Mouse (Mus musculus): ENCODE measurements around the gene Eif2d.

Gene Eif2d

DNA sequence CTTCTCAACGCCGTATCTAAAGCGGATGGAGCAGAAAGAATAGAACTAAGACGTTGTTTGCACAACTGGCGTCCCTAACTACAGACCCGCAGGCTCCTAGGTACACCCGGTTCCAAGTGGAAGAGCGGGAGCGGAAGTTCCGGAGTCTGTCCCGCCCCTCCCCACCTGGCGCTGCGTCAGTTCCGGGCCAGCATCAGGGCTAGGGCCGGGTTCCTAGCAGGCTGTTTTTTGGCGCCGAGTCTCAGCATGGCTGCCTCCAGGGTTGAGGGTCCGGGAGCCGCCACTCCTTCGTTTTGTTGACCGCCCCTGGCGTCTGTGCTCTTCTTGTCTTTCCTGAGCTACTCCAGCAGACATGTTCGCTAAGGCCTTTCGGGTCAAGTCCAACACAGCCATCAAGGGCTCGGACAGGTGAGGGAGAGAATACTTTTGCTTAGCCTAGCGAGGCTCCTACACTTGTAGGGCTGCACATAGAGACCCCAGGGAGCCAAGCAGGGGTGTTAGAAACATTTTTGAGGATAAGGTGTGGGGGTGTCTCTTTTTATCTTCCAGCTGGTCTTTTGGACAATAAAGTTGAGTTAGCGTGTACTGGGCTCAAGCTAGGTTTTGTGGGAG lies at the start of gene Eif2d:
Gene Eif2d, plus strand, starts transcription at position 164 of the 612 bp plus-strand sequence.
- DNase-seq (ENCODE audit: low spot score in 2 of 2) = peak; percentile 70 to 74

DNA sequence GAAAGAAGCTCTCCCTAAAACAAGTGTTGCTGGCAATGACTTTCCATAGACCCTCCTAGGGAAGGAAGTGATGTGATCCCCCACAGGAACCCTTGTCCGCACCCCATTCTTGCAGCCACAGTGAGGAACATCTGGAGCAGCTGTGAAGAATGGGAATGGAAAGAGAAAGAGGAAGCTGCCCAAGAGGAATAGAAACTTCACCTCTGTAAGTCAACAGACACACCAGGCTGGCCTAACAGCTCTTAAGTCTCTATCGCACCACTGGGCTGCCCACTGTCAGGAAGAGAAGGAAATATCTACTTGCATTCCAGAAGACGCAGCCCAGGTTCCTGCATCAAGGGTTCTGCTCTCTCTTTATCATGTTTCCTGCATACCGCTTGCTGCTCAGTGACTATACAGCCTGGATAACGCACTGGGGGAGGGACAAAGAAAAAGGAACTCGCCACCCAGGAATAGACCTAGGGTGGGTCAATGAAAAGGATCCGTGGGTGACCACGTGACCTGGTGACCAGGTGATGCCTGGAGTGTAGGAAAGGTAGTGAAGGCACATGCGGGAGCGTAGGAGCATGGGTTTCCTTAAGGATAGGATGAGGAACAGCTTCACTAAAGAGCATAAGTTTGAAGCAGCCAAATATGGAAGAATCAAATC lies 49.1 kb upstream of the Eif2d start:
- DNase-seq (ENCODE audit: low spot score in 2 of 2) = no peak

DNA sequence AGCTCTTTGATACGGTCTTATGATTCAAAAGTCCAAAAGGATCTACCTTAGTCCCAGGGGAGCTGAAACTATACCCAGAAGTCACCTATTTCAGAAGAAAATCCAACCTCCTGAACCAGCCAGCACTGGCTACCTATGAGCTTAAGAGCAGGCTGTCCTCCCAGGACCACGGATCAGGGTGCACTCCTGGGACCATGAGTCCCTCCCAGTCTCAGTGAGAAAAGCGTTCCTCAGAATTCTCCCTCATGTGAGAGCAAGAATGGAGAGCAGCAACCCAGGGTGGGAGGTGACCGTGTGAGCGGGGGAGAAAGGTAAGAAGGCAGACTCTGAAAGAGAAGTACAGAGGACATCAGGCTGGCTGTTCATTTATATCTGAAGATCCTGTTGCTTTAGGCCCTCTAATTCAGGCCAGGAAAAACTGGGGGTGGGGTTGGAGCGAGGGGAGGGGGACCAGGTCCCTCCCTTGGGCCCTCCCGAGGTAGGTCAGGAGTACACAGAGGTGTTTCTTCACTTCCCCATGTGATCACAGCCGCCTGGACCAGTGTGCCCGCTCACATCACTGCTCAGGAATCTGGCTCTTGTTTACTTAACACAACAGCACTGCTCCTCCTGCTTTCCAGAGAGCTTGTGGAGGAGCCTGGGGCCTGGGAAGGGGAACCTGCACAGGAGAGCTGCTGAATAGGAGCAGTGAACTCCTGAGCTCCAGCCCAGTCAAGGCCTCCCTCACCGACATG lies 45.2 kb upstream of the Eif2d start:
- no peak for DNase-seq (ENCODE audit: low spot score in 2 of 2)

DNA sequence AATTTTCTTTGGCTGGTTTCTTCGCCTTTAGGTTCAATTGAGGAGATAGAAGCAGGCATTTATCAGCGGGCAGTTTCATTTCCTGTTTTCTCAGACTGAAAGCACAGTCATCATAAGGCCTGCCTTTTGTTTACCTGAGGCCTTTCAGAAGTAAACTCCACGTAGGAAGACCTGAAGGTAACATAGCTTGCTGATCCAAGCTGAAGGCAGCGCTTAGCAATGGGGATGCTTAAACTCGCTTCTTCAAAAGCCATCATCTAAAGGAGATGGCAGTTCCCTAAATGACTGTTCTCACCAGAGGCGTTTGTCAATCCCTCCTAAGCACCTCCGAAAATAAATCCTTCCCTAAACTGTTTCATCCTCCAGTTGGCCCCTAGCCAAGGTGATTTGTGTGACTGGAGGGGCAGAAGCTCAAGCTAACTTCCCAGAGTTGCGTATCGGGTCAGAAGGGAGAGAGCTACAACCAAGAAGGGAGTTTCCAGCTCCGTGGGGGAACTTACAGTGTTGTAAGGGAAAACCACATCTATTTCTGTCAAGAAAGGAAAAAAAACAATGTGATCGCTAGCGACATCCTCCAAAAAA lies 42.4 kb upstream of the Eif2d start:
- DNase-seq (ENCODE audit: low spot score in 2 of 2) = no peak

DNA sequence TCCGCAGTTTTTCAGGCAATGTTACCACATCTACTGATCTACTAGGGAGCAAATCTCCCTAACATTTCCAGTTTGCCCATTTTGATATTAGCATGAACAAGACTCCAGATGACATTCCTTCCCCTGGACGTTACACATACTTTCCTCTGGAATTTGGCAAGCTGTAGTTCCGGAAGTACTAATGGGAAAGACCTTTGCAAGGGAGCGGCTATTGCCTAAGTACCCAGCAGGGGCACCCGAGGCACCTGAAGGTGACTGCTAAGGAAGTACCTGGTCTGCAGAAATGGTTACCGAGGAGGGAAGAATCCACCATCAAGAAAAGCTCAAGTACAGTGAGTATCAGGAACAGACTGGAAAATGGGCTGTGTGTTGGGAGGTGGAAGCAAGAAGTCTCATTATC lies 40.4 kb upstream of the Eif2d start:
- no peak for DNase-seq (ENCODE audit: low spot score in 2 of 2)

DNA sequence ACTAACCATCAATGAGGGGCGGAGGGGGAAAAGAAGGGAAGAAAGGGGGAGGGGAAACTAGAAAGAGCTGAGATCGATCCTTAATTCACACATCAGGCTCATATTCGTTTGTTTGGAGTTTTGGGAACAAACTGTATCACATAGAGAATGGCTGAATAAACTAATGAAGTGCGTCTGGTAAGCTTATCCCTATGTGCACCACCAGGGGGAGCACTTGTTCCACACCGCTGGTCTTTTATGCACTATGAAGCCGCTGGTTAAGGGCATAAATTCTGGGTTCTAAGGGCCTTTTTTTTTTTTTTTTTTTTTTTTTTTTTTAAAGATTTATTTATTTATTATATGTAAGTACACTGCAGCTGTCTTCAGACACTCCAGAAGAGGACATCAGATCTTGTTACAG lies 37.0 kb upstream of the Eif2d start:
- DNase-seq (ENCODE audit: low spot score in 2 of 2) = peak; percentile 42 to 67

DNA sequence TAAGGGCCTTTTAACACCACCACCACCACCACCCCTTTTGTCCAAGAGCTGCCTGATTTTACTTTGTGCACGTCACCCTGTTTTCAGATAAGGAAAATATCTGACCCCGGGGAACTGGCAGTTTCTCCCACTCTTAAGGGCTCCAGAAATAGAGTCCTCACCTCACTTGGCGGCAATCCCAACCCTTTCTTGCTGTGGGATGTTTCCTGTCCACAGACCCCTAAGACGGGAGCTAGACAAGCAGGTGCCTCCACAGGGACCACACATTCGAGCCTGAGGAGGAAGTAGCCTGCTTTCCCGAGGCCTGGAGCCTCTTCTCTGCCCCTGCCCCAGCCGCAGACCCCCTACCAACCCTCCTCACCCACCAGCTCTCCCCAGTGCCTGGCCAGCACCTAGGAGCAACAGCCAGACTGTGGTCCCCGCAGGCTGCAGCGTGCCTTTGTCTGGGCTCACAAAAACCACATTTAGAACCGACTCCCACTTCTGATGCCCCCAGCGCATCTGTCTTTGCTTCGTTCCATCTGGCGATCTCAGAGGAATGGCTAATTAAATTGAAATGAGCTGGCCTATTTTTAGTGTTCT lies 36.5 kb upstream of the Eif2d start:
- peak; percentile 46 to 57 for DNase-seq (ENCODE audit: low spot score in 2 of 2)

DNA sequence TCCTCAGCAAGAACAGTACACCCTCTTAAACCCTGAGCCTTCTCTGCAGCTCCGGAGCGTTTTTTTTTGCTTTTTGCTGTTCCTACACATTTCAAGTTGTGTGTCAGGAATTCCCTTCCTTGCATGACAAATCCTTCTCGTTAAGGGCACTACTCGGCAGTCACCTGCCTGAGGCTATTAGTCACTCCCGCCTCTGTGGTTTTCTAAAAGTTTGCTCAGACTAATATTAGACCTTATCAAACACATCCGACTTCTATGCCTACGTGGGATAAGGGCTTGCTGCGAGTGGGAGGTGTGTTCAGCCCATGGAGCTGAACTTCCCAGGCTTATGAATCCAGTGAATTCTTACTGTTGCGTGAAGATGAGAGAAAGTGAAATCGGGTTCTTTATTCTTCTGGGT lies 34.5 kb upstream of the Eif2d start:
- DNase-seq (ENCODE audit: low spot score in 2 of 2) = no peak

DNA sequence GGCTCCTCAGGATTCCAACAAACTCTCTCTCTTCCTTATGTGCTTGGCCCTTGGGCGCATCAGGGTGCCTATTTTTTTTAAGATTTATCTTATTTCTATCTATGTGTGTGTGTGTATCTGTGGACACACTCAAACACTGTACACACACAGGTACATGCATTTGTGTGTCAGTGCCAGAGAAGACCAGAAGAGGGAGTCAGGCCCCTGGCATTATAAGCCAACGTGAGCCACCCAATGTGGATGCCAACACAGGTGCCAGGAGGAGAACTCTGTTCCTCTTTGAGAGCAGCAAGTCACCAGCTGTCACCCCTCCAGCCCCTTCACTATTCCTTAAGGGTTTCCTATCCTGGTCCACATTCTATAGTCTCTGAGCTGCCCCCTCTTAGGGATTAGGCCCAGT lies 34.0 kb upstream of the Eif2d start:
- DNase-seq (ENCODE audit: low spot score in 2 of 2) = no peak

DNA sequence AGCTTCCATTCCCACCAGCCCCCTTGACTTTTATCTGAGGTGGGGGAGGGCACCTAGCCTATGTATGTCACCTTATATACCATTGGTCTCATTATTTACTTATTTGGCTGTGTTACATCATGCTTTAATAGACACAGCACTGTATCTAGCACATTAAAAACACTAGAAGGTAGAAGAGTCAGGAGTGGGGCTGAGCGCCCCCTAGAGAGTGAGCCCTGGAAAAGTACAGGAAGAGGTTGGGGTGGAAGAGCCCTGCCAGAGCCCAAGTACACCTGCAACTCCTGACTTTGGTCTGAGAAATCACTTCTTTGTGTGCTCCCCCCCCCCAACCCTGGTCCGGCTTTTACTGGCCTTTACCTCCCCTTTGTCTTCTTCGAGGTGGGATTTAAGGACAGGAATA lies 31.0 kb upstream of the Eif2d start:
- no peak for DNase-seq (ENCODE audit: low spot score in 2 of 2)

DNA sequence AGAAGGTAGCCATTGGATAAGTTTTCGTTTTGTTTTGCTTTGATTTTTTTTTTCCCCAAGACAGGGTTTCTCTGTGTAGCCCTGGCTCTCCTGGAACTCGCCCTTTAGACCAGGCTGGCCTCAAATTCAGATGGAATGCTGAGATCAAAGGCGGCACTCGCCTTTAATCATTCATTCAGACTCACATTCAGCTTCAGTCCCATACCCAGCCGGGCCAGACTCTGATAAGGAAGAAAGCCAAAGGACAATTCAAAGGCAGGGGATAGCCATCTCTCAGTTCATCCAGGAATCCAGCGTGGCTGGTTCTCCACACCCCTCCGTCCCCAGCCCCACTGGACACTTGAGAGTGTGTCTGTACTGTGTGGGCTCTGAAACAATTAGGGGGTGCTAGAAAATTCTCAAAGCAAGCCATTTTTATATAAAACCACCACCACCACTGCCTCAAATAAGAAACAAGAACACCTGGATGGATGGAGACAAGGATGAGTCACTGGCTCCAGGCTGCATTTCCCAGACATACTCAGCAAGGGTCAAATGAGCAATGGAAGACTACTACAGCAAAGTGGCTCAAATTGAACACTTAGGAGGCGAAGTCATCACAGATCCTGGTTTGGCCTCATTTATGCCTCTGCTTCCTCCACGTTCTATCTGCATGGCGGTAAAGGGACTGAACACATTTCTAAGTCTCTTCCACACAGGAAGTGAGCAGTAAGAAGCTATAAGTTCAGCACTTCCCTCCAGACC lies 29.3 kb upstream of the Eif2d start:
- DNase-seq (ENCODE audit: low spot score in 2 of 2) = no peak

DNA sequence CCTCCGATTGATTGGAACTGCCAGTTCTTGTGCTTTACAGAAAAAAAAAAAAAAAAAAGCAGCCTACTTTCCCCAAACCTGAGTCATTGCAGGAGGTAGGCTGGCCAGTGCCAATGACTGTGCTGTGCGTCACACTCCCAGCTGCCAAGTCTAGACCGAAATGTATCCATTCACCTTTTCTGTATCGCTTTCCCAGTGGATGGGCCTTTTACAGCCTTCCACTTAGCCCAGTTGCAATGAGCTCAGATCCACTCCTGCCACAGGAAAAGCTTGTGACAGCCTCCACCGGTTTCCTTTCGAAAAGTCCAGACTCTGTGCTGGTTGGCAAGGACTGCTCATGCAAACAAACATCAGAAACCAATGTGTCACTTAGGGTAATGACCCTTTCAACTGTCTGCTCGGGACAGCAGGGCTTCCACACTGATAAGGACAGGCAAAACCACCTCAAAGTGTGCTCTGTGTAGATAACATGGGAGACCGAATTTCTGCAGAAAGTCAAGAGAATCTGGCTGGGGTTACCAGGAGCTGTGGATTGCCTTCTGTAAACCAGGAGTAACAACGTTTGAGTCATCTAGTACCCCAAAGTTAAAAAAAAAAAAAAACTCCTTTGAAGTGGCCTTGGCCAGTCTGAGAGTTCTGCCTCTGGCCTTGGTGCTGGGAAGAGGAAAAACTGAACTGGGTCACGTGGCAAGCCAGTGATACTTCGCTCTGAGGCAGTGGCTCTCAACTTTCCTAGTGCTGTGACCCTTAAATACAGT lies 26.8 kb upstream of the Eif2d start:
- DNase-seq (ENCODE audit: low spot score in 2 of 2) = no peak

DNA sequence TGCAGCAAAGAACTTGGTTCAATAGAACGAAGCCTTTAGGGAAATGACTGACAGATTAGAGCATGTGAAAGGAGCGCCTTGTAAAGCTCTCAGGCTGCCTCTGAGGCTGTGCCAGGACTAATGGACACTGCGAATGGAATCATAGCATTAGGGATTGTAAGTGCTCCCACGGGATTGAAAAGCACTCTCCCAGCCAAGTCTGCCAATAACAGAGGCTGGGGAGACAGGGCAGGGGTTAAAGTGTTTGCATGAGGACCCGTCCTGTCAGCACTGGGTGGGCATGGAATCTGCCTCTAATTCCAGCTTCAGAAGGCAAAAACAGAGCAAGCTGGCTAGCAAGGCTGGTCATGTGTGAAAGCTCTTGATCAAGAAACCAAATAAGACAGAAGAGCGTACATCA lies 18.8 kb upstream of the Eif2d start:
- no peak for DNase-seq (ENCODE audit: low spot score in 2 of 2)

DNA sequence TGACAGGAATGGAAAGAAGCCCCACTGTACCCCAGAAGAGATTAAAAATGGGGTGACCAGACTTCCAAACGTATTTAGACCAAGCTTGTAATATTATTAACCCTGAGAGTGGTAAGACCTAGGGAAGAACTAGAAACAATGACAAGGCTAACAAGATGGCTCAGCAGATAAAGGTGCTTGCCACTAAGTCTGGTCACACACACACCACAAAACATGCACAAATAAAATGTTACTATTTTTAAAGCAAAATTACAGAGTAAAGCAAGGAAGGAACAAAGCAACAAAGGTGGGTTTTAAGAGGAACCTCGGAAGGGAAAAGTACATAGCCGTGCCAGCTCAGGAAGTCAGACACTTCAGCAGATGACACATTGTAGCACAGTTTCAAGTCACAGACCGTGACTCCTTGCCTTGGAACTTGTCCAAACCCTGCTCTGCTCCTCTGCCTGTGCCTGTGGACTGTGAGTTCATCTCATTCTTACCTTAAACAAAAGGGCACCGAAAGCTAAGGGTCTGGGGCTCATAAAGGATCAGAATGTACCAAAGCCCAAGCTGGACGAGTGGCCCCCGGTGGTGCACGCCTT lies 17.9 kb upstream of the Eif2d start:
- no peak for DNase-seq (ENCODE audit: low spot score in 2 of 2)

DNA sequence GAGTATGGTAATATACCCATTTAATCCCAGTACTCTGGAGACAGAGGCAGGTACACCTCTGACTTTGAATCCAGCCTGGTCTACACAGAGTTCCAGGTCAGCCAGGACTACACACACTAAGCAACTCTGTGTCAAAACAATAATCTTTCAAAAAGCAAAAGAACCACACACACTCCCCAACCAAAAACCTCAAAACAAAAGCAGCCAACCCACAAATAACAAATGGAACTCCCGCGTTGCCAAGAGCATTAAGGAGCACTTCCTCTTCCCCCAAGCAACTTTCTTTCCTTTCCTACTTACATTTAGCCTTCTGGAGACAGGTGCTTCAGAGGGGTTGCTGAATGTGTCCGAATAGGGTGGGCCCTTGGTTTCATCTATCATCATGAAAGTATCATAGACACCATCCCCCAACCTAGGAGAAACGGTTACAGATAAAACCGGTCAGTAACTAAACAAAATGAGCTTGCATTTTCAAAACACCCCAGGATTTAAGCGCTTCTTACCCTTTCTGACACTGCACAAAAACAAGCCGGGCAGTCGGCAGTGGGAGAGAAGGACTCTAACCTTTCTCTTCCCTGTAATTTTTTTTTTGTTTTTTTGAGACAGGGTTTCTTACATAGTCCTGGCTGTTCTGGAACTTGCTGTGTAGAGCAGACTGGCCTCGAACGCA lies 16.9 kb upstream of the Eif2d start:
- no peak for DNase-seq (ENCODE audit: low spot score in 2 of 2)

DNA sequence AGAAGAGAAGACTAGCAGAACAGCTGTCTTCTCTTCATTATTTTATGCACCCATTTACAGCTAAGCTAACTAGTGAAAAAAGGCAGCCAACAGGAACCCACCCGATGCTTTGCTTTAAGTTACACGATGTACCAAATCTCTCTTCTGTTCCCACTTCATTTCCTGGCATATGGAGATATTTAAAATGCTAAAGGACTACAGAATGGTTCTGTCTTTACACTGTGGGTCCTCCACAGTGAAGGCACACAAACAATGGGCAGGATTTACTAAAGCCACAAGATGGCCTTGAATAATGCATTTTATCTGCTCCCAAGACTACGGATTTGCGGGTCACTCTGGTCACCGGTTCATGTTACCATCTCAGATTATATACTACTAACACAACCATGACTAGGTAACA lies 15.9 kb upstream of the Eif2d start:
- no peak for DNase-seq (ENCODE audit: low spot score in 2 of 2)

DNA sequence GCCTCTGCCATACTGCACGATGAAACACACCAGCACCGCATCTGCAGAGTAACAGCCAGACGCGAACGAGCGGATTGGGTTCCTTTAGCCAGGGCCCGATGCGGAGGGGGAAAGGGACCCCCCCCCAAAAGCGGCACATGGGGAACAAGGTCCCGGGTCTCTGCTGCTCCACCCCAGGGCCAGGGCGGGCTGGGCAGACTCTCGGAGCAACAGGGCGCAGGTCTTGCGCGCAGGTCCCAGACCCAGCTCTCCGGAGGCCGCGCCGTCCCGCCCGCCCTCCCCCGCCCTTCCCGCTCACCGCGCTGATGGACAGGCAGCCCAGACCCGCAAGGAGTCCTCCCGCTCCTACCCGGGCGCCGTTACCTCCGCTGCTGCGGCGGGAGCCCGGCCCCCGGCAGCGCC lies 15.3 kb upstream of the Eif2d start:
- DNase-seq (ENCODE audit: low spot score in 2 of 2) = no peak

DNA sequence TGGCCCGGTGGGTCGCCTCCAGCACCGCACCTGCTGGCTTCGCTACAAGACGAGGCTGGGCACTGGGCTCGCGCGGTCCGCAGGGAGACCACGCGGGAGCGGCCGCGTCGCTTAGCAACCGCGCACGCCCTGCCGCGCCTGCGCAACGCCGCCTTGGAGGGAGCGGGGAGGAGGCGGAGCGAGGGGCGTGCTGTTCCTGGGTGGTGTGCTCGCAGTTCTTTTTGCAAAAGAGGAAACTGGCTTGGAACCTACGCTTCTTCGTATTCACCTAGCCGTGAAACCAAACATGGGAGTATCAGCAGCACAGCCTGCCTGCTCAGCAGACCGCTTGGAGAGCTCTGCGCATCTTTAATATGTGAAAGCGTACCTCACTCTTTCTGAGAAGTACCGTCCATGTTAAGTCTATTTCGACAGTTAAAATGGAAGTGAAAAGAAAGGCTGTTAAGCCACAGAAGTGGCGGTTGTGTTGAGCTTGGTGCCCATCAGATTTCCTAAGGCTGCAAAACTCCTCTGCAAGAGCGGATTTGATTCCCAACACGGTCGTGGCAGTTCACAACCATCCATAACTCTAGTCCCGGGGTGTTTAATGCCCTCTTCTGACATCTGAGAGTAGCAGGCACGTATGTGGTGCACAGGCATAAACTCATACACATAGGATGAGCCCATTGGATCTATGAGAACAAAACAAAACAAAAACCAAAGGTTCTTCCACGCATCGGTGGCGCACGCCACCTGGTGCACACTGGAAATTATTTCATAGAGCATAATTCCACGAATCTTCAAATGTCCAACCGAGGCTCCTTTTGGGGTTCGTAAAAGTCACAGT lies 14.6 kb upstream of the Eif2d start, which contains the start of gene Dyrk3:
Gene Dyrk3, minus strand, starts transcription at position 150 of the 826 bp plus-strand sequence.
- peak; percentile 68 to 82 for DNase-seq (ENCODE audit: low spot score in 2 of 2)

Measured in frontal cortex, postnatal 25 days (tissue).